Mouse (Mus musculus) hindbrain, embryonic 16.5 days (tissue): ENCODE data around the gene Wdr83os. TPM values are rescaled to one million over a fixed set of nuclear protein-coding genes. Genes with fewer than 3 reads are reported as not detected.
"Not testable (repeated sequence)": the region's sequence is repeated elsewhere in the genome, so short reads cannot be mapped to it uniquely, and the experiment has no call there.

Experiments used
- ATAC-seq: fragments of 200-750 bp; cut with Nextera tagmentation; 2 replicates; pipeline ENCODE4 v1.8.0; 2017; ENCODE audit warnings: moderate TSS enrichment, moderate library complexity
- H3K27ac ChIP-seq: fragments of 300-500 bp; sonication (generic); 2 replicates; pipeline ENCODE4 v1.5.1; 2014; ENCODE audit warnings: low read depth, mild to moderate bottlenecking, control low read depth, low read length, moderate library complexity
- H3K27me3 ChIP-seq: fragments of 300-500 bp; sonication (generic); replicated peaks from 2 replicates; pipeline ENCODE4 v1.6.1; 2014; ENCODE audit warnings: low read length; ENCODE audit not compliant: control insufficient read depth, insufficient read depth
- H3K36me3 ChIP-seq: fragments of 300-500 bp; sonication (generic); 2 replicates; pipeline ENCODE4 v1.6.1; 2014; ENCODE audit warnings: mild to moderate bottlenecking, low read length, moderate library complexity, mixed read lengths; ENCODE audit not compliant: control insufficient read depth, insufficient read depth
- H3K4me1 ChIP-seq: fragments of 300-500 bp; sonication (generic); 2 replicates; pipeline ENCODE4 v1.6.1; 2014; ENCODE audit warnings: low read depth, low read length; ENCODE audit not compliant: control insufficient read depth, insufficient read depth
- H3K4me2 ChIP-seq: fragments of 300-500 bp; sonication (generic); 2 replicates; pipeline ENCODE4 v1.6.1; 2014; ENCODE audit warnings: mild to moderate bottlenecking, low read length, control low read depth, moderate library complexity
- H3K4me3 ChIP-seq: fragments of 300-500 bp; sonication (generic); 2 replicates; pipeline ENCODE4 v1.5.1; 2014; ENCODE audit warnings: mild to moderate bottlenecking, low read length, control low read depth, moderate library complexity
- H3K9ac ChIP-seq: fragments of 300-500 bp; sonication (generic); 2 replicates; pipeline ENCODE4 v1.6.1; 2014; ENCODE audit warnings: low read depth, mild to moderate bottlenecking, control low read depth, low read length, moderate library complexity
- H3K9me3 ChIP-seq: fragments of 300-500 bp; sonication (generic); 2 replicates; pipeline ENCODE4 v1.6.1; 2014; ENCODE audit warnings: mild to moderate bottlenecking, low read length, moderate library complexity; ENCODE audit not compliant: control insufficient read depth
- whole genome bisulfite sequencing: fragments of 180-500 bp; shearing (Covaris S2); extraction: QIAGEN DNeasy Blood & Tissue Kit; methylation state at CpG from one replicate; pipeline ENCODE4 v1.1.7; 2014; 5-methylcytosine and 5-hydroxymethylcytosine counted together
- polyA plus RNA-seq: library from polyadenylated mRNA; unstranded; fragments of >200 nt; fragmentation: Nextera tagmentation; extraction: Ambion mirVana; gene quantifications from 2 replicates; pipeline ENCODE4 v1.2.1, GENCODE M21; 2015

Gene Wdr83os
- polyA plus RNA-seq, 1 experiment from 2014 or later, result 116 TPM

- 1% methylated on average over 9 of the region's 9 CpGs for WGBS
- peak within 1 kb of the TSS; percentile 87 for H3K4me3 ChIP-seq
- H3K9ac ChIP-seq, result peak within 1 kb of the TSS; percentile 88
- H3K9me3 ChIP-seq, result no peaks in the 10 kb centered on the region
- peak; percentile 44; the same call in 1 of the 2 replicates for ATAC-seq
- no peaks in the 10 kb centered on the region for H3K27me3 ChIP-seq
- peaks cover 24% of the 10 kb centered on the region for H3K4me1 ChIP-seq
- no peaks in the 10 kb centered on the region for H3K36me3 ChIP-seq
- peak within 1 kb of the TSS; percentile 73 for H3K27ac ChIP-seq
- peak within 1 kb of the TSS; percentile 95 for H3K4me2 ChIP-seq
These were observed 646 bp downstream of the Wdr83os start, which contains the start of gene Wdr83 for GRCm38 (mm10) chr8:85081216-85081555. Gene Wdr83 (minus strand): TSS chr8:85081306.

DNA sequence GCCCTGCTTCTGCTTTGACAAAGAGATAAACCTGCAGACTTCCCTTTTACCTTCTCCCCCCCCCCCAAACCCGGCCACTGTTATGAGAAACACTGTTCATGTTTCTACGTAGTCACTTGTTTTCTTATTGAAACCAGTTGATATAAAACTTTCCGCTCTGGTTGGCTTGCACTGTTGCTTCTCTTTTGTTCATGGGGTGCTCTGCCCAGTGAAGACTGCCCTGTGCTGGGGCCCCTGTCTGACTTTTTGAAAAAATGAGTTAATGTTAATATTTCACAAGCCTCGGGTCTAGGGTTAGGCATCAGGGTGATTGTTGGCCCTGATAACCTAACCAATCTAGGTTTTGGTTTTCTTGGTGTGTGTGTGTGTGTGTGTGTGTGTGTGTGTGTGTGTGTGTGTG, 1.6 kb downstream of the Wdr83os start:
- H3K4me3 ChIP-seq, H3K9me3 ChIP-seq, H3K4me2 ChIP-seq, H3K36me3 ChIP-seq, H3K27ac ChIP-seq, H3K9ac ChIP-seq, ATAC-seq, H3K27me3 ChIP-seq: not testable (repeated sequence)
- peaks cover 24% of the 10 kb centered on the region for H3K4me1 ChIP-seq
- WGBS, result 93% methylated on average over 4 of the region's 4 CpGs

DNA sequence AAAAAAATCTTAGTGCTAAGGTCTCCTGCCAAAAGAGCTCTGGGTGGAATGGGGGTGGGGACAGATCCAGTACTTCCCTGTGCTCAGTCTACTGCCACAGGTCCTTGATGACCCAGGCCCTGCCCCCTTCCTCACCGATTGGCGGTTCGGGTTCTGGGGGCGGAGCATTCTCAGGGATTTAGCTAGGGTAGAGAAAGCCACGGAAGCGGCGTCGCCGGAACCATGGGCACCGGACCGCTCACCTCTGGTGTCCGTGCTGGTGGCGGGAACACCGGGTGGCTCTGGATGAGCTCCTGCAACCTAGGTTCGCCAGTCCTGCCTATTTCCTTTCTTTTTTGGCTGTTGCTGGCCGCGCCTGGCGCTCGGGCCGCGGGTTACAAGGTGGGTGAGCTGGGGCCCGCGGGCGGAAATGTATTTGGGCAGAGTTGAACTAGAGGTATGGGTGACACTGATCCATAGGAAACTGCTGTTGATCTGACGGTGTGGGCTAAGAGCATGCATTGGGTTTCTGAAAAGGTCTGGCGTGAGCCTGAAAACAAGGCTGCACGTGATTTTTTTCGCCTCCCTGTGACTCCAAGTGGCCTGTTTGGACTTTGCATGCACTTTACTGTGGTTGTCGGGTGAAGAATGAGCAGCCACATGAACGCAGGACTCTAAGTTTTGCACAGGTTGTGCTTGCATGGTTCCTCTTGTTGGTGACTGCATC, 2.7 kb downstream of the Wdr83os start, which contains the start of gene Man2b1:
Gene Man2b1, plus strand, starts transcription at position 163 of the 706 bp plus-strand sequence.
- peak; percentile 90 for ATAC-seq
- Histone ChIP-seq H3K9ac (peak within 1 kb of the TSS; percentile 53), H3K4me3 (peak within 1 kb of the TSS; percentile 54), H3K36me3 (0 out of 2 replicates have a peak, but pooled peaks cover 2% of the 10 kb centered on the region), H3K4me1 (peaks cover 24% of the 10 kb centered on the region), H3K9me3 (no peaks in the 10 kb centered on the region), H3K4me2 (peak within 1 kb of the TSS; percentile 61), H3K27me3 (no peaks in the 10 kb centered on the region), H3K27ac (no peak within 1 kb of the TSS)
- 1% methylated on average over 28 of the region's 30 CpGs for WGBS

GRCm38 (mm10) chr8:85084633-85085032, 4.1 kb downstream of the Wdr83os start:
- no peak overlapping the region for H3K27ac ChIP-seq
- 86% methylated on average over 8 of the region's 8 CpGs for WGBS
- H3K9me3 ChIP-seq, result no peaks in the 10 kb centered on the region
- no peak for ATAC-seq
- peaks cover 20% of the 10 kb centered on the region for H3K4me1 ChIP-seq
- H3K36me3 ChIP-seq, result peaks cover 2% of the 10 kb centered on the region; the same call in 1 of the 2 replicates
- no peak overlapping the region for H3K9ac ChIP-seq
- H3K4me3 ChIP-seq, result no peak overlapping the region
- no peak overlapping the region for H3K4me2 ChIP-seq
- H3K27me3 ChIP-seq, result no peaks in the 10 kb centered on the region

DNA sequence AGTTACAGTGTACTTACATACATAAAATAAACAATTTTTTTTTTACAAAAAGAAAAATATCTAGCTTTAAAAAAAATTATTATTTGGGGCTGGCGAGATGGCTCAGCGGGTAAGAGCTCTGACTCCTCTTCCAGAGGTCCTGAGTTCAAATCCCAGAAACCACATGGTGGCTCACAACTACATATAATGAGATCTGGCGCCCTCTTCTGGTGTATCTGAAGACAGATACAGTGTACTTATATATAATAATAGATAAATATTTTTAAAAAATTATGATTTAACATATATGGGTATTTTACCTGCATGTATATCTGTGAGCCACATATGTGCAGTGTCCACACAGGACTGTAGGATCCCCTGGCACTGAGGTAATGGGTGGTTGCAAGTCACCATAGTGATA, 5.7 kb downstream of the Wdr83os start:
- Histone ChIP-seq H3K4me3 (no peak overlapping the region), H3K9ac (no peak overlapping the region), H3K27ac (no peak overlapping the region), H3K4me2 (no peak overlapping the region), H3K27me3 (no peaks in the 10 kb centered on the region), H3K4me1 (peaks cover 15% of the 10 kb centered on the region), H3K36me3 (peaks cover 2% of the 10 kb centered on the region; the same call in 1 of the 2 replicates), H3K9me3 (no peaks in the 10 kb centered on the region)
- 86% methylated on average over 3 of the region's 3 CpGs for WGBS
- ATAC-seq, result no peak

GRCm38 (mm10) chr8:85088771-85089170, 8.2 kb downstream of the Wdr83os start:
- Histone ChIP-seq H3K4me2 (no peak overlapping the region), H3K4me1 (peaks cover 3% of the 10 kb centered on the region), H3K4me3 (no peak overlapping the region), H3K9ac (no peak overlapping the region), H3K9me3 (no peaks in the 10 kb centered on the region), H3K36me3 (peaks cover 3% of the 10 kb centered on the region), H3K27me3 (no peaks in the 10 kb centered on the region), H3K27ac (no peak overlapping the region)
- WGBS, result 83% methylated on average over 2 of the region's 2 CpGs
- ATAC-seq, result no peak

DNA sequence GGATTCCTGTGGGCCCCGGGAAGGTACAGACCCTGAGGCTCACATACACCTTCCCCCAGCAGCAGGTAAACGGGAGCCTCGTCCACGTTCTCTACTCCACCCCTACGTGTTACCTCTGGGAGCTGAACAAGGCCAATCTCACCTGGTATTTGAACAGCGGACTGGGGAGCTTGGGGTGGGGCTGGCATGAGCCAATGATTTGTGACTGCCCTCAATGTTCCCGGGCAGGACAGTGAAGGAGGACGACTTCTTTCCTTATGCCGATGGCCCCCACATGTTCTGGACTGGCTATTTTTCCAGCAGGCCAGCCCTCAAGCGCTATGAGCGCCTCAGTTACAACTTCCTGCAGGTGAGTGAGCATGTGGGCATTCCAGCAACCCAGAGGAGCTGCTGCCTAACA, 10.3 kb downstream of the Wdr83os start:
- Histone ChIP-seq H3K4me2 (no peak overlapping the region), H3K4me1 (no peaks in the 10 kb centered on the region), H3K9ac (no peak overlapping the region), H3K9me3 (no peaks in the 10 kb centered on the region), H3K4me3 (no peak overlapping the region), H3K27me3 (no peaks in the 10 kb centered on the region), H3K36me3 (peaks cover 13% of the 10 kb centered on the region), H3K27ac (no peak overlapping the region)
- WGBS, result 92% methylated on average over 11 of the region's 11 CpGs
- ATAC-seq, result no peak

GRCm38 (mm10) chr8:85091526-85092090, 11.1 kb downstream of the Wdr83os start:
- Histone ChIP-seq H3K27ac (no peak overlapping the region), H3K4me1 (no peaks in the 10 kb centered on the region), H3K4me2 (no peak overlapping the region), H3K9me3 (no peaks in the 10 kb centered on the region), H3K9ac (no peak overlapping the region), H3K4me3 (no peak overlapping the region), H3K36me3 (peaks cover 15% of the 10 kb centered on the region), H3K27me3 (no peaks in the 10 kb centered on the region)
- ATAC-seq, result no peak
- 33% methylated on average over 21 of the region's 21 CpGs for WGBS

DNA sequence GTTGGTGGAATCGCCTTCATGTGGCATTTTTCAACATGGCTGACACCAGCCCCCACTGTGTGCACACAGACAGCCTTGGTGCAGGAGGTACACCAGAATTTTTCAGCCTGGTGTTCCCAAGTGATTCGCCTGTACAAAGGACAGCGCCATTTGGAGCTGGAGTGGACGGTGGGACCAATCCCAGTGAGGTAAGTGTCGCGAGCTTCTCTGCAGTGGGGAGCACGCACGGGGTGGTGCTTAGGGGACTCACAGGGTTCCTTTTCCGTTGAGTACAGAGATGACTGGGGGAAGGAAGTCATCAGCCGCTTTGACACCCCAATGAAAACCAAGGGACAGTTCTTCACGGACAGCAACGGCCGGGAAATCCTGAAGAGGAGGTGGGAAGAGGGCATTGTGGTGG, 14.5 kb downstream of the Wdr83os start:
- Histone ChIP-seq H3K27me3 (no peaks in the 10 kb centered on the region), H3K9me3 (no peaks in the 10 kb centered on the region), H3K36me3 (peaks cover 23% of the 10 kb centered on the region; the same call in 1 of the 2 replicates), H3K9ac (no peak overlapping the region), H3K4me1 (no peaks in the 10 kb centered on the region), H3K4me2 (no peak overlapping the region), H3K27ac (no peak overlapping the region), H3K4me3 (no peak overlapping the region)
- no peak for ATAC-seq
- WGBS, result 92% methylated on average over 13 of the region's 13 CpGs
